Mouse (Mus musculus) intestine, embryonic 16.5 days (tissue): ENCODE data around the gene Npy. TPM values are rescaled to one million over a fixed set of nuclear protein-coding genes. Genes with fewer than 3 reads are reported as not detected.

Source experiments
- ATAC-seq: fragments of 200-750 bp; cut with Nextera tagmentation; 2 replicates; pipeline ENCODE4 v1.8.0; 2017; ENCODE audit warnings: moderate TSS enrichment, moderate library complexity
- H3K27ac ChIP-seq: fragments of 300-500 bp; sonication (generic); 2 replicates; pipeline ENCODE4 v1.5.1; 2014; ENCODE audit warnings: mild to moderate bottlenecking, low read length
- H3K27me3 ChIP-seq: fragments of 300-500 bp; sonication (generic); replicated peaks from 2 replicates; pipeline ENCODE4 v1.6.1; 2014; ENCODE audit warnings: low read length, control low read depth, mixed read lengths; ENCODE audit not compliant: control insufficient read depth, insufficient read depth
- H3K36me3 ChIP-seq: fragments of 300-500 bp; sonication (generic); 2 replicates; pipeline ENCODE4 v1.6.1; 2014; ENCODE audit warnings: low read length, control low read depth; ENCODE audit not compliant: control insufficient read depth, insufficient read depth
- H3K4me1 ChIP-seq: fragments of 300-500 bp; sonication (generic); 2 replicates; pipeline ENCODE4 v1.6.1; 2014; ENCODE audit warnings: low read length, control low read depth, mixed read lengths; ENCODE audit not compliant: control insufficient read depth, insufficient read depth
- H3K4me2 ChIP-seq: fragments of 300-500 bp; sonication (generic); 2 replicates; pipeline ENCODE4 v1.6.1; 2014; ENCODE audit warnings: low read depth, low read length, control low read depth
- H3K4me3 ChIP-seq: fragments of 300-500 bp; sonication (generic); 2 replicates; pipeline ENCODE4 v1.5.1; 2014; ENCODE audit warnings: mild to moderate bottlenecking, low read length
- H3K9ac ChIP-seq: fragments of 300-500 bp; sonication (generic); 2 replicates; pipeline ENCODE4 v1.6.1; 2014; ENCODE audit warnings: low read depth, low read length
- H3K9me3 ChIP-seq: fragments of 300-500 bp; sonication (generic); 2 replicates; pipeline ENCODE4 v1.6.1; 2016; ENCODE audit warnings: low read length, control low read depth; ENCODE audit not compliant: control insufficient read depth
- WGBS: fragments of 180-500 bp; shearing (Covaris S2); extraction: QIAGEN DNeasy Blood & Tissue Kit; methylation state at CpG from one replicate; pipeline ENCODE4 v1.1.7; 2014; 5-methylcytosine and 5-hydroxymethylcytosine counted together
- polyA plus RNA-seq: library from polyadenylated mRNA; unstranded; fragments of >200 nt; fragmentation: Nextera tagmentation; extraction: Ambion mirVana; gene quantifications from 2 replicates; pipeline ENCODE4 v1.2.1, GENCODE M21; 2015

Npy gene
- polyA plus RNA-seq, 1 experiment from 2014 or later, result 6.5 TPM

DNA sequence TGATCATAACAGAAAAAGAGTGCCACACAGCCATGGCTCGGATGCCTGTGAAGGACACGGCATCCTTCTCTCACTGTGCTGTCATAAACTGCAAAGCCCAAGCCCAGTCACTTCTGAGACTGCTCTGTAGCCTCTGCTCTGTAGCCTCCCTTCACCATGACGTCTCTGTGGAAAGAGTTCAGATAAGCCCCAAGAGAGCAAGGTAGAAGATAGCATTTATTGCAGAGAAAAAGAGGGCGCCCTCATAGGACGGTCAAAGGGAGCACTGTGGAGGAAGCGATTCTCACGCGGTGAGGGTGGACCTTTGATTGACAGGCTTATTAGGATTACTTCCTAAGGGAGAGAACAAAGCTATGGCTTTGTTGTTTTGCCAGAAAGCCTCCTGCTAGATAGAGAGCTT lies 18.4 kb upstream of the Npy start:
- Histone ChIP-seq H3K4me3 (no peak overlapping the region), H3K9me3 (no peaks in the 10 kb centered on the region)

DNA sequence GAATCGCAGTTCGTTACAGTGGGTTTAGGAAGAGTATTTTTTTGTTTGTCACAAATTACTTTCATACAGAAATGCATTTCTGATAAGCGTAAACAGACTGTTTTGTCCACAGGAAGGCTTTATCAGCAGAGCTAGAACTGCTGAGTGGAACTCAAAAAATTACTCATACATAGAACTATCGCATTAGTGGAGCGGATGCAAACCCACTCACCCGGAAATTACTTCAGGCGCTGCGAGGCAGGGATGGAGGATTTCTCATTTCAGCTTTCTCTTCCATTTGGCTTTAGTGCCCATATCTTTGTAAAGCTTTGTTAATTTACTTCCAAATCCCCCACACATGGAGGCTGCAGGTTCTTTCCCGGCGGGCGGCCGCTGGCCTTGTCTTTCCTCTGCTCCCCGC lies 14.4 kb upstream of the Npy start:
- ATAC-seq, result no peak
- no peaks in the 10 kb centered on the region for H3K4me1 ChIP-seq
- no peaks in the 10 kb centered on the region for H3K9me3 ChIP-seq
- H3K36me3 ChIP-seq, result no peaks in the 10 kb centered on the region
- no peaks in the 10 kb centered on the region; the same call in 1 of the 2 replicates for H3K27me3 ChIP-seq
- H3K4me3 ChIP-seq, result peak overlapping the region; percentile 19
- H3K27ac ChIP-seq, result no peak overlapping the region
- WGBS, result 34% methylated on average over 13 of the region's 13 CpGs
- H3K9ac ChIP-seq, result no peak overlapping the region
- H3K4me2 ChIP-seq, result peak overlapping the region; percentile 46

More for the DNA sequence above, 18.4 kb upstream of the Npy start:
- peak; percentile 69 for ATAC-seq
- H3K36me3 ChIP-seq, result no peaks in the 10 kb centered on the region
- no peak overlapping the region for H3K27ac ChIP-seq
- H3K27me3 ChIP-seq, result no peaks in the 10 kb centered on the region; the same call in 1 of the 2 replicates
- no peaks in the 10 kb centered on the region for H3K4me1 ChIP-seq
- WGBS, result 51% methylated on average over 8 of the region's 8 CpGs
- no peak overlapping the region for H3K9ac ChIP-seq
- H3K4me2 ChIP-seq, result no peak overlapping the region

DNA sequence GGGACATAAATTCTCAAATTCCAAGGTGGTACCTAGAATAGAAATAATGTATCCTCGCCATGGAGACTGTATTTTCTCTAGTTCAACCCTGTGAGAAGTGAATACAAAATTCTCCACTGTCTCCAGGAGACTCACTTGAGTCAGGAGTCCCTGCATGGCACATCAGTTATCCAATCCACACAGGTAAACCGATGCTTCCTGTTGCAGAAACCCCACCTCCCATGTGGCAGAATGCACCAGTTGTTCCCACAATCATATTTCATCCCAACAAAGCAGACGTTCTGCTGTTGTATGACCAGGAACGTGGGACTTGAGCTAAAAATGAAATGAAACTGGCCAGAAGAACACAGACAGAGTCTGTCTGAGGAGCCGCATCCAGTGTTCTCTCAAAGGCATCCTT lies 5.3 kb upstream of the Npy start:
- Histone ChIP-seq H3K36me3 (no peaks in the 10 kb centered on the region), H3K9ac (no peak overlapping the region), H3K4me2 (no peak overlapping the region), H3K27ac (no peak overlapping the region), H3K4me1 (peaks cover 4% of the 10 kb centered on the region), H3K9me3 (no peaks in the 10 kb centered on the region), H3K27me3 (peaks cover 8% of the 10 kb centered on the region; the same call in 1 of the 2 replicates), H3K4me3 (no peak overlapping the region)
- ATAC-seq, result no peak
- 71% methylated on average over 5 of the region's 5 CpGs for WGBS

DNA sequence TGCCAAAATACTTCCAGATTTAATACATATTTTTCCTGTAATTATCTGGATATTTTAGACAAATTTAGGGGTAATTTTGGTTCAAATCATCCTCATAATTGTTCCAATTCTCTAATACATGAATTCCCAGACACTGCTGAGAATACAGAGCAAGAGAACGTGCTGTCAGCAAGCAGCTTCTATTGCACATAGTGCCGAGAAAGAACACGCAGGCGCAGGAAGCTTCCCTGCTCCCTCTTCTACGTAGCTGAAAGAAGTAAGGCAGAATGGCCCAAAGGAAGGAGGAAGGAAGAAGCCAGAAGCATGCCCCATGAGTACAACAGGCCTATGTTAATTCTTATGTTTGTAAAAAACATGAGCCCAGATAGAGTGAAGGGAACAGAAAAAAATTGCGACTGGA lies 4.9 kb upstream of the Npy start:
- H3K27me3 ChIP-seq, result peaks cover 12% of the 10 kb centered on the region; the same call in 1 of the 2 replicates
- ATAC-seq, result no peak
- H3K4me3 ChIP-seq, result no peak overlapping the region
- H3K9ac ChIP-seq, result no peak overlapping the region
- no peak overlapping the region for H3K27ac ChIP-seq
- 72% methylated on average over 6 of the region's 6 CpGs for WGBS
- no peak overlapping the region for H3K4me2 ChIP-seq
- peaks cover 9% of the 10 kb centered on the region for H3K4me1 ChIP-seq
- no peaks in the 10 kb centered on the region for H3K9me3 ChIP-seq
- no peaks in the 10 kb centered on the region for H3K36me3 ChIP-seq

DNA sequence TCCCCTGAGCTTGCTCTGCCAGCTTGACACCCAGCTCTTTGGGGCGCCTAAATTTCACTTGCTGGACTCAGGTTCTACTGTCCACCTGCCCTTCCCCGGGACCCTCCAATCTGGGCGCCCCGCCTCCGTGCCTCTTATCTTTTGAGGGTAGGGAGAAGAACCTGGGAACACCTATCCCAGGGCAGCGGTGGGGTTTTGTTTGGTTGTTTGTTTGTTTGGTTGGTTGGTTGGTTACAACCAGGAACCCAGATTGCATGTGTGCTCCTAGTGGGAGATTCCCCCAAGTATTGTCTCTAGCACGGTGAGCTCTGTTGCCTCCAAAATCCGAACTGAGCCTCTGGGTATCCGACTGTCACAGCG lies 341 bp downstream of the Npy start:
- Histone ChIP-seq H3K9me3 (no peaks in the 10 kb centered on the region), H3K4me2 (peak overlapping the region; percentile 83), H3K4me3 (peak overlapping the region; percentile 53), H3K36me3 (no peaks in the 10 kb centered on the region), H3K27me3 (peaks cover 28% of the 10 kb centered on the region), H3K9ac (no peak overlapping the region), H3K27ac (no peak overlapping the region), H3K4me1 (peaks cover 11% of the 10 kb centered on the region)
- no peak for ATAC-seq
- WGBS, result 2% methylated on average over 10 of the region's 10 CpGs

DNA sequence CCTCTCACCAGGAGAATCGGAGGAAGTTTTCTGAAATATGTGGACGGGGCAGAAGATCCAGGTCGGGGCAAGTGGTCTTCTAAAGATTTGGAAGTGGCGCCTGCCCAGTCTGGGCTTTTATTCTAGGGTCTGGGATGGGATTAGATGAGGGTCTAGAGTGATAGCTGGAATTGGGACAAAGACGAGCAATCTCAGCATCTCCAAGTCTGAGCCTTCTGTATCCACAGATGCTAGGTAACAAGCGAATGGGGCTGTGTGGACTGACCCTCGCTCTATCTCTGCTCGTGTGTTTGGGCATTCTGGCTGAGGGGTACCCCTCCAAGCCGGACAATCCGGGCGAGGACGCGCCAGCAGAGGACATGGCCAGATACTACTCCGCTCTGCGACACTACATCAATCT lies 861 bp downstream of the Npy start:
- Histone ChIP-seq H3K36me3 (no peaks in the 10 kb centered on the region), H3K27ac (no peak overlapping the region), H3K4me2 (no peak overlapping the region), H3K27me3 (peaks cover 28% of the 10 kb centered on the region), H3K4me3 (no peak overlapping the region), H3K9me3 (no peaks in the 10 kb centered on the region), H3K4me1 (peaks cover 11% of the 10 kb centered on the region), H3K9ac (no peak overlapping the region)
- 8% methylated on average over 15 of the region's 15 CpGs for WGBS
- no peak for ATAC-seq

DNA sequence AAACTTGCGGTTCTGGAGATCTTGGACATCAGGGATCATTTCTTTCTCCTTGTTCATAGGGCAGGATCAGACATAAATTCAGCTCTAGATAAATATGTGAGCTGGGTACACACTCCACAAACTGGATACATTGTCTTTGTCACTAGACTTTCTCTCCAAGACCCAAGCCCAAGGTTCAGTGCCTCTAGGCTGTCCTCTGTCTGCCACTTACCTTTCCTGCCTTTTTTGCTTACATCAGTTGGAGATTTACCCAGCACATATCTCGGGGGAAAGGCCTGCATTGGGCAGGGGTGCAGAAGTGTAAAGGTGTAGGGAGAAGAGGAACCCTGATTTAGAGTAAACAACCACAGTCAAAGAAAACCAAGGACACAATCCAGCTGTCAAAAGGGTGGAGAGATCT lies 1.3 kb downstream of the Npy start:
- 16% methylated on average over 2 of the region's 2 CpGs for WGBS

DNA sequence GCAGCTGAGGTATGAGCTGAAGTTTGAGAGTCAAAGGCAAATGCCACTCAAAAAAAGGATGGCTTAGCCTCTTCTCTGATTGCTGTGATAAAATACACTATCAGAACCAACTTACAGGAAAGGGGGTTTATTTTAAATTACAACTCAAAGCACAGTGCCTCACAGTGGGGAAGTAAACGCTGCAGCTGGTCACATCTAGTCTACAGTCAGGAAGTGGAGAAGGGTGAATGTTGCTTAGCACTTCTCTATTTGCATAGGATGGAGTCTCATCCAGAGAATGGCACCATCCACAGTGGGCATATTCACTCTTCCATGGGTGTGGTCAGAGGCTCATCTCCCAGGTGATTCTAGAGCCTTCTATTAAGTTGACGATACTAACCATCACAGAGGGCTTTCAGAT lies 9.1 kb downstream of the Npy start:
- no peaks in the 10 kb centered on the region for H3K9me3 ChIP-seq
- no peaks in the 10 kb centered on the region for H3K27me3 ChIP-seq
- no peak overlapping the region for H3K4me3 ChIP-seq
- no peaks in the 10 kb centered on the region for H3K36me3 ChIP-seq
- whole genome bisulfite sequencing, result 69% methylated on average over 2 of the region's 2 CpGs
- H3K27ac ChIP-seq, result no peak overlapping the region
- H3K4me1 ChIP-seq, result no peaks in the 10 kb centered on the region
- H3K4me2 ChIP-seq, result no peak overlapping the region
- no peak overlapping the region for H3K9ac ChIP-seq
- no peak for ATAC-seq

More for the DNA sequence above, 1.3 kb downstream of the Npy start:
- peaks cover 11% of the 10 kb centered on the region for H3K4me1 ChIP-seq
- H3K36me3 ChIP-seq, result no peaks in the 10 kb centered on the region
- H3K27ac ChIP-seq, result no peak overlapping the region
- H3K9me3 ChIP-seq, result no peaks in the 10 kb centered on the region
- H3K27me3 ChIP-seq, result peaks cover 28% of the 10 kb centered on the region
- no peak overlapping the region for H3K9ac ChIP-seq
- H3K4me2 ChIP-seq, result no peak overlapping the region
- H3K4me3 ChIP-seq, result no peak overlapping the region
- no peak for ATAC-seq

DNA sequence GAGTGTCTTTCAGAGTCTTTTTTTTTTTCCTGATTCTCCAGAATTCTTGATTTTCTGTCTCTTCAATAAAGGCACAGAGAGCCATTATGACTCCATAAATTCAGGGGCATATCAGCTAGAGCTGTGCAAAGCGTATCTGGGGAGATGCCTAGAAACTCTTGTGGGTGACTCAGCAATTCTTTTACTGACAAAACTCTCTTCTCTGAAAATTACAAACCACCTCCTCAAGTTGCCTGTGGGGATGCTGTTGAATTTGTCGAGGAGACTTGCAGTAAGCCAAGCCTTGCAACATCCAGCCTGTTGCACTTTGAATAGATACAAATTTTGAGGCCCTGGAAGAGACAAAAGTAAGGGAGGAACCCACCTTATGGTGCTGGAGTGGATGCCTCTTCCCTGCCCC lies 34.3 kb downstream of the Npy start:
- WGBS, result 57% methylated on average over 2 of the region's 2 CpGs
- no peak for ATAC-seq

DNA sequence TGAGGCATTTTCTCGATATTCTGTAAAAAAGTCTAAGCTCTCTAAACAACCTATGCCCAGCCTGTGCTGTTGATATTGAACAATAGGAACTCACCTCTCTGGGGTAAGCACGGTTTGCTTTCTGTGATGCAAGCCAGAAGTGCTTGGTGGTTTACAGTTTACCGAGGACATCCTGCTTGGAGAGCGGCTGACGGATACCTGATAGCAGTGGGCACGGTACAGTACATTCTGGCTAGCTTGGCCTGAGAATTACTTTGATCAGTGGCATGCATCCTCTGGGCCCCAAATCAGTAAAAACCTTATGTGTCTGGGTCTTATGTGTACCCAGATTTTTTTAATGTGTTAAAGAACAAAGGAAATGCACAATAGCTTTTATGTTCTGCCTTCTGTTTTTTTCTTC lies 45.1 kb downstream of the Npy start:
- H3K4me2 ChIP-seq, result no peak overlapping the region
- no peaks in the 10 kb centered on the region for H3K4me1 ChIP-seq
- no peak for ATAC-seq
- H3K9me3 ChIP-seq, result no peaks in the 10 kb centered on the region
- no peak overlapping the region for H3K9ac ChIP-seq
- no peak overlapping the region for H3K27ac ChIP-seq
- H3K27me3 ChIP-seq, result no peaks in the 10 kb centered on the region
- 61% methylated on average over 6 of the region's 6 CpGs for WGBS
- no peak overlapping the region for H3K4me3 ChIP-seq
- no peaks in the 10 kb centered on the region for H3K36me3 ChIP-seq

More for the DNA sequence above, 34.3 kb downstream of the Npy start:
- no peaks in the 10 kb centered on the region for H3K27me3 ChIP-seq
- no peaks in the 10 kb centered on the region for H3K36me3 ChIP-seq
- no peak overlapping the region for H3K9ac ChIP-seq
- no peaks in the 10 kb centered on the region for H3K4me1 ChIP-seq
- H3K4me2 ChIP-seq, result no peak overlapping the region
- no peak overlapping the region for H3K27ac ChIP-seq
- H3K4me3 ChIP-seq, result no peak overlapping the region
- H3K9me3 ChIP-seq, result no peaks in the 10 kb centered on the region
